Mouse (Mus musculus) CH12.LX (cell line): ENCODE data around the gene D6Ertd527e. TPM values are rescaled to one million over a fixed set of nuclear protein-coding genes. Genes with fewer than 3 reads are reported as not detected.

Experiments used
- DNase-seq: peaks from one replicate; pipeline ENCODE4 v3.0.0-alpha.2; 2013; ENCODE audit errors: extremely low read depth
- H3K27ac ChIP-seq: 2 replicates; pipeline ENCODE4 v1.5.1; 2012; ENCODE audit warnings: low read depth, mild to moderate bottlenecking, control low read depth, moderate library complexity; ENCODE audit not compliant: insufficient read depth
- H3K27me3 ChIP-seq: replicated peaks from 2 replicates; pipeline ENCODE3; 2012; ENCODE audit warnings: inconsistent platforms
- H3K36me3 ChIP-seq, 2 experiments: replicated peaks in 1 of 2; 2 replicates each; pipeline versions ENCODE3 to v1.6.1; 2012; ENCODE audit warnings: inconsistent platforms in 1 of 2, low read length in 1 of 2, mild to moderate bottlenecking in 1 of 2, mixed read lengths in 1 of 2, moderate library complexity in 1 of 2; ENCODE audit not compliant: control insufficient read depth in 1 of 2, insufficient read depth in 1 of 2
- H3K4me1 ChIP-seq, 2 experiments: 2 replicates each; pipeline ENCODE4 v1.6.1; 2012; ENCODE audit warnings: inconsistent platforms in 1 of 2, moderate library complexity in 1 of 2; ENCODE audit not compliant: insufficient read depth in 2 of 2, control insufficient read depth in 1 of 2
- H3K4me2 ChIP-seq: 2 replicates; pipeline ENCODE4 v1.6.1; 2012; ENCODE audit warnings: low read depth, mild to moderate bottlenecking, control low read depth; ENCODE audit not compliant: poor library complexity, insufficient read depth, severe bottlenecking
- H3K4me3 ChIP-seq, 3 experiments: fragments of 150-350 bp in 1 of 3; sonication (generic) in 1 of 3; replicated peaks in 1 of 3; 2 replicates each; pipeline versions ENCODE3 to v1.5.1; 2011 to 2012; ENCODE audit warnings: low read depth in 2 of 3, low read length in 2 of 3, mild to moderate bottlenecking in 2 of 3, moderate library complexity in 2 of 3, control low read depth in 1 of 3, improper control_type of control experiment in 1 of 3, inconsistent platforms in 1 of 3, mixed read lengths in 1 of 3; ENCODE audit not compliant: poor library complexity in 1 of 3
- H3K79me2 ChIP-seq: replicated peaks from 2 replicates; pipeline ENCODE4 v1.6.1; 2012; ENCODE audit warnings: mild to moderate bottlenecking, moderate library complexity; ENCODE audit not compliant: control insufficient read depth, poor library complexity, insufficient read depth, severe bottlenecking; ENCODE audit errors: extremely low read depth
- H3K9ac ChIP-seq: 2 replicates; pipeline ENCODE4 v1.6.1; 2012; ENCODE audit warnings: low read depth, mild to moderate bottlenecking, control low read depth, moderate library complexity; ENCODE audit not compliant: insufficient read depth
- H3K9me3 ChIP-seq: replicated peaks from 2 replicates; pipeline ENCODE3; 2012; ENCODE audit warnings: low read length, inconsistent platforms, mixed read lengths
- CHD1 ChIP-seq: IDR thresholded peaks from 2 replicates; pipeline ENCODE4 v1.6.1; 2012; ENCODE audit warnings: low read depth, low read length, improper control_type of control experiment, inconsistent platforms
- CHD2 ChIP-seq: IDR thresholded peaks from 2 replicates; pipeline ENCODE4 v1.6.1; 2011; ENCODE audit warnings: low read length, improper control_type of control experiment
- CTCF ChIP-seq, 2 experiments: IDR thresholded peaks in 1 of 2; conservative IDR thresholded peaks in 1 of 2; 2 replicates each; pipeline ENCODE4 v1.5.1; 2011 to 2012; ENCODE audit warnings: low read depth in 2 of 2, low read length in 2 of 2, improper control_type of control experiment in 1 of 2, inconsistent platforms in 1 of 2, mild to moderate bottlenecking in 1 of 2, moderate library complexity in 1 of 2
- ELF1 ChIP-seq: IDR thresholded peaks from 2 replicates; pipeline ENCODE4 v1.6.1; 2014; ENCODE audit warnings: low read depth, mild to moderate bottlenecking, inconsistent platforms, low read length, improper control_type of control experiment
- EP300 ChIP-seq: IDR thresholded peaks from 2 replicates; pipeline ENCODE4 v1.6.1; 2011; ENCODE audit warnings: low read length, improper control_type of control experiment
- ETS1 ChIP-seq: conservative IDR thresholded peaks from 2 replicates; pipeline ENCODE4 v1.6.1; 2012; ENCODE audit warnings: low read depth, mild to moderate bottlenecking, inconsistent platforms, low read length, improper control_type of control experiment, moderate library complexity
- GABPA ChIP-seq: IDR thresholded peaks from 2 replicates; pipeline ENCODE4 v1.6.1; 2012; ENCODE audit warnings: low read depth, low read length, improper control_type of control experiment, inconsistent platforms; ENCODE audit not compliant: insufficient replicate concordance
- HCFC1 ChIP-seq: IDR thresholded peaks from 2 replicates; pipeline ENCODE4 v1.6.1; 2012; ENCODE audit warnings: low read depth, mild to moderate bottlenecking, inconsistent platforms, low read length, improper control_type of control experiment
- JUND ChIP-seq: conservative IDR thresholded peaks from 2 replicates; pipeline ENCODE4 v1.6.1; 2011; ENCODE audit warnings: low read depth, low read length, improper control_type of control experiment
- KAT2A ChIP-seq: IDR thresholded peaks from 2 replicates; pipeline ENCODE4 v1.6.1; 2012; ENCODE audit warnings: low read length, improper control_type of control experiment, inconsistent platforms; ENCODE audit not compliant: insufficient replicate concordance
- MAFK ChIP-seq: IDR thresholded peaks from 2 replicates; pipeline ENCODE4 v1.6.1; 2011; ENCODE audit warnings: low read length, improper control_type of control experiment; ENCODE audit not compliant: insufficient replicate concordance
- MAX ChIP-seq: IDR thresholded peaks from 2 replicates; pipeline ENCODE4 v1.6.1; 2011; ENCODE audit warnings: low read length, improper control_type of control experiment
- MEF2A ChIP-seq: IDR thresholded peaks from 2 replicates; pipeline ENCODE4 v1.6.1; 2014; ENCODE audit warnings: low read depth, mild to moderate bottlenecking, inconsistent platforms, low read length, improper control_type of control experiment, borderline replicate concordance
- MXI1 ChIP-seq: IDR thresholded peaks from 2 replicates; pipeline ENCODE4 v1.6.1; 2011; ENCODE audit warnings: mild to moderate bottlenecking, low read depth, low read length, improper control_type of control experiment
- MYC ChIP-seq: IDR thresholded peaks from 2 replicates; pipeline ENCODE4 v1.6.1; 2011; ENCODE audit warnings: low read depth, mild to moderate bottlenecking, improper control_type of control experiment, low read length
- NELFE ChIP-seq: IDR thresholded peaks from 2 replicates; pipeline ENCODE4 v1.6.1; 2011; ENCODE audit warnings: low read depth, low read length, improper control_type of control experiment
- NRF1 ChIP-seq: IDR thresholded peaks from 2 replicates; pipeline ENCODE4 v1.6.1; 2014; ENCODE audit warnings: low read depth, mild to moderate bottlenecking, inconsistent platforms, low read length, improper control_type of control experiment, moderate library complexity
- PAX5 ChIP-seq: IDR thresholded peaks from 2 replicates; pipeline ENCODE4 v1.6.1; 2012; ENCODE audit warnings: low read length, inconsistent platforms, mixed read lengths
- POLR2A ChIP-seq: IDR thresholded peaks from 2 replicates; pipeline ENCODE4 v1.6.1; 2011; ENCODE audit warnings: low read depth, mild to moderate bottlenecking, improper control_type of control experiment, low read length
- POLR2AphosphoS2 ChIP-seq: IDR thresholded peaks from 2 replicates; pipeline ENCODE4 v1.6.1; 2011; ENCODE audit warnings: low read depth, low read length, improper control_type of control experiment
- RAD21 ChIP-seq: IDR thresholded peaks from 2 replicates; pipeline ENCODE4 v1.6.1; 2011; ENCODE audit warnings: low read depth, mild to moderate bottlenecking, low read length, improper control_type of control experiment, moderate library complexity
- SIN3A ChIP-seq: IDR thresholded peaks from 2 replicates; pipeline ENCODE4 v1.6.1; 2012; ENCODE audit warnings: low read length, improper control_type of control experiment, inconsistent platforms
- SMC3 ChIP-seq: IDR thresholded peaks from 2 replicates; pipeline ENCODE4 v1.6.1; 2011; ENCODE audit warnings: low read depth, low read length, improper control_type of control experiment
- TCF12 ChIP-seq: IDR thresholded peaks from 2 replicates; pipeline ENCODE4 v1.6.1; 2014; ENCODE audit warnings: low read depth, mild to moderate bottlenecking, inconsistent platforms, low read length, improper control_type of control experiment
- UBTF ChIP-seq: IDR thresholded peaks from 2 replicates; pipeline ENCODE4 v1.6.1; 2012; ENCODE audit warnings: low read depth, mild to moderate bottlenecking, inconsistent platforms, low read length, improper control_type of control experiment, moderate library complexity
- USF1 ChIP-seq: IDR thresholded peaks from 2 replicates; pipeline ENCODE4 v1.6.1; 2014; ENCODE audit warnings: low read depth, mild to moderate bottlenecking, inconsistent platforms, low read length, improper control_type of control experiment
- USF2 ChIP-seq: conservative IDR thresholded peaks from 2 replicates; pipeline ENCODE4 v1.6.1; 2011; ENCODE audit warnings: low read depth, low read length, improper control_type of control experiment
- ZC3H11A ChIP-seq: IDR thresholded peaks from 2 replicates; pipeline ENCODE4 v1.6.1; 2012; ENCODE audit warnings: low read depth, mild to moderate bottlenecking, inconsistent platforms, low read length, improper control_type of control experiment
- ZMIZ1 ChIP-seq: IDR thresholded peaks from 2 replicates; pipeline ENCODE4 v1.6.1; 2012; ENCODE audit warnings: low read depth, mild to moderate bottlenecking, inconsistent platforms, low read length, improper control_type of control experiment
- ZNF384 ChIP-seq: IDR thresholded peaks from 2 replicates; pipeline ENCODE4 v1.6.1; 2012; ENCODE audit warnings: low read depth, low read length, improper control_type of control experiment, inconsistent platforms
- dilution Hi-C: fragments of 300-500 bp; cut with MboI; formaldehyde crosslinking; loops from 2 replicates; pipeline ENCODE4 v1.14.3; 2020; ENCODE audit warnings: low sequenced_read_pairs; ENCODE audit not compliant: extremely low pct_unique_long_range_greater_than_20kb, extremely low pct_ligation_motif_present
- in situ Hi-C: fragments of 300-500 bp; cut with MboI; formaldehyde crosslinking; loops from 3 replicates; pipeline ENCODE4 v1.14.3; 2019; ENCODE audit warnings: low sequenced_read_pairs, low pct_ligation_motif_present, low pct_unique_long_range_greater_than_20kb, mixed read lengths
- polyA plus RNA-seq: library from polyadenylated mRNA; unstranded; fragments of >175 nt; gene quantifications from 2 replicates; pipeline ENCODE4 v1.2.1, GENCODE M21; 2012; ENCODE audit warnings: low read depth; ENCODE audit not compliant: insufficient read length
- total RNA-seq, 2 experiments: library from RNA; depleted of rRNA; stranded (reverse); fragments of 300-350 nt in 1 of 2; fragments of >200 nt in 1 of 2; gene quantifications; 2 replicates each; pipeline ENCODE4 v1.2.3; 2012 to 2014

D6Ertd527e gene
- total and polyA plus RNA-seq, 3 experiments, result 0.10 to 0.34 TPM; not detected in 1

DNA sequence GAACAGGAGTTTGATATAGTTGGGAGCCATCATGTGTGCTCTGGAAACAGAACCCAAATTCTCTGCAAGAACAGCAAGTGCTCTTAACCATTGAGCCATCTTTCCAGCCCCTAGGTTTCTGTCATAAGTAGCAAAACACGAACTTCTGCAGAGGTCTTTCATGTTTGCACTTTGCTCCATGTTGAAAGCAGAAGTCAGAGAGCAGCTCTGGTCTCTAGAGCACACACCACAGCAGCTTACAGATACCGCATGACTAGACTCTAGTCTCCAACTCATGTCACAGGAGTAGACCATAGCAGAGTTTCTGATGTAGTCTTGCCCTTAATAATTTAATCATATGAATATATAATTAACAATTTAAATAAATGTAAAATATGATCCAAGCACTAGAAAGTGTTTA, 36.3 kb upstream of the D6Ertd527e start:
- no peak overlapping the region for H3K4me3 ChIP-seq
- DNase-seq, result no peak
- H3K79me2 ChIP-seq, result peaks cover 2% of the 10 kb centered on the region; the same call in 1 of the 2 replicates
- H3K36me3 ChIP-seq, result peaks cover 41 to 88% of the 10 kb centered on the region in 2 experiments
- no peak overlapping the region for H3K9ac ChIP-seq
- peaks cover 25 to 62% of the 10 kb centered on the region in 2 experiments for H3K4me1 ChIP-seq
- peak overlapping the region; percentile 56 for H3K27ac ChIP-seq
- no peaks in the 10 kb centered on the region for H3K27me3 ChIP-seq
- no peaks in the 10 kb centered on the region for H3K9me3 ChIP-seq
- TF ChIP-seq ZMIZ1 (no peak), TCF12 (no peak), ELF1 (no peak), USF2 (no peak), GABPA (no peak), POLR2AphosphoS2 (no peak), NELFE (no peak), UBTF (no peak), SMC3 (no peak), EP300 (no peak), CTCF (conservative IDR thresholded peaks at IDR 0.05 in 1 of 2, IDR thresholded peaks at IDR 0.05 in 1 of 2; ENCODE audit: low read depth in 2 of 2, low read length in 2 of 2) (no peak), JUND (no peak), MXI1 (no peak), MEF2A (no peak)
- dilution Hi-C loops (no loop called here), in situ Hi-C loops (no loop called here)
- no peak overlapping the region for H3K4me2 ChIP-seq

DNA sequence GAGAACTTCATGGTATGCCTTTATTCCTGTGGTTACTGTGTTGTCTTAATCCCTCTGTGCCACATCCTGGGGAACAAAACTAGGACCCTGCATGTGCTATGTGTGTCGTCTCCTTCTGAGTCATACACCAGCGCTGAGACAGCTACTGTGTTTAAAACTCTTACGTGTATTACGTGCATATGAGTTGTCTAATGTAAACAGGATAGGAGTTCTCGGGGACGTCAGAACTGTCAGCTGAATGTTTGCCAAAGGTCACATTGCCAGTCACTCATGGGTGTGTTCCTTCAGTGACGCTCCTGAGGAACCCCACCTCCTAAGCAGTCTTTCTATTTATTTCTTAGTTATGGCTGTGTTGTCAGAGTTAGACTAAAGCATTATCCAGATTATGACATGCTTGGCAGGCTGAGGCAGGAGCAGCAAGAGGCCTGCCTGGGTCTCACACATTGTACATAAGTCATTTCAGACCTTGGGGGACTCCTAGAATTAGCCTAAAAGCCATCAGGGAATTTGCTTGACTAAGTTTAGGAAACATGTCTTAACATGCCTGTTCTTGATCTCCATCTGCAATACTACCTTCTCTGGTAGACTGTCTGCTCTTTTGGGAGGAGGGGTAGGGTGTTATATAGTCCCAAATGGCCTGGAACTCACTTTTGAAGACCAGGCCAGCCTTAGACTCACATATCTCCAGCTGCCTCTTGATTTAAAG, 35.2 kb upstream of the D6Ertd527e start:
- H3K36me3 ChIP-seq, result peaks cover 34 to 84% of the 10 kb centered on the region in 2 experiments
- peaks cover 28 to 73% of the 10 kb centered on the region in 2 experiments for H3K4me1 ChIP-seq
- peak overlapping the region; percentile 90 for H3K27ac ChIP-seq
- peak overlapping the region; percentile 37 for H3K4me2 ChIP-seq
- peak; percentile 82 for DNase-seq
- H3K27me3 ChIP-seq, result no peaks in the 10 kb centered on the region
- H3K79me2 ChIP-seq, result peaks cover 2% of the 10 kb centered on the region; the same call in 1 of the 2 replicates
- H3K9ac ChIP-seq, result peak overlapping the region; percentile 36
- in situ Hi-C loops, result no loop called here
- dilution Hi-C loops, result no loop called here
- no peak overlapping the region for H3K4me3 ChIP-seq
- no peaks in the 10 kb centered on the region for H3K9me3 ChIP-seq
- peak; percentile 56 for TF ChIP-seq SIN3A
- TF ChIP-seq MAFK, result 0 out of 2 replicates have a peak, but pooled peaks have one; percentile 59
- peak; percentile 39; the same call in 1 of the 2 replicates for TF ChIP-seq HCFC1
- TF ChIP-seq ZC3H11A, result no peak
- TF ChIP-seq USF2, result no peak
- TF ChIP-seq CTCF (conservative IDR thresholded peaks at IDR 0.05 in 1 of 2, IDR thresholded peaks at IDR 0.05 in 1 of 2; ENCODE audit: low read depth in 2 of 2, low read length in 2 of 2), result no peak
- no peak for TF ChIP-seq ELF1
- no peak for TF ChIP-seq ZNF384
- TF ChIP-seq NRF1, result no peak
- TF ChIP-seq CHD2, result no peak; the same call in none of the 2 replicates
- peak; percentile 57 for TF ChIP-seq JUND
- 0 out of 2 replicates have a peak, but pooled peaks have one; percentile 20 for TF ChIP-seq POLR2A
- 0 out of 2 replicates have a peak, but pooled peaks have one; percentile 4 for TF ChIP-seq SMC3
- peak; percentile 99 for TF ChIP-seq CHD1
- peak; percentile 90 for TF ChIP-seq ETS1
- TF ChIP-seq UBTF, result no peak
- TF ChIP-seq MAX, result peak; percentile 49; the same call in 1 of the 2 replicates
- TF ChIP-seq MXI1, result no peak
- no peak for TF ChIP-seq USF1
- TF ChIP-seq MYC, result no peak
- no peak for TF ChIP-seq PAX5
- no peak; the same call in 1 of the 2 replicates for TF ChIP-seq RAD21
- peak; percentile 95 for TF ChIP-seq EP300
- TF ChIP-seq NELFE, result no peak
- TF ChIP-seq GABPA, result no peak
- TF ChIP-seq POLR2AphosphoS2, result no peak
- no peak for TF ChIP-seq KAT2A
